Mouse (Mus musculus) liver, embryonic 13.5 days (tissue): ENCODE results near the gene Gm4491. TPM values are rescaled to one million over a fixed set of nuclear protein-coding genes. Genes with fewer than 3 reads are reported as not detected.
"Not testable (repeated sequence)": the region's sequence is repeated elsewhere in the genome, so short reads cannot be mapped to it uniquely, and the experiment has no call there.

Source experiments
- ATAC-seq: fragments of 200-750 bp; cut with Nextera tagmentation; 2 replicates; pipeline ENCODE4 v1.8.0; 2017; ENCODE audit warnings: low read depth, mild to moderate bottlenecking, moderate number of reproducible peaks, moderate library complexity
- DNase-seq: peaks from one replicate; pipeline ENCODE4 v3.0.0; 2022
- H3K27ac ChIP-seq: fragments of 300-500 bp; sonication (generic); 2 replicates; pipeline ENCODE4 v1.5.1; 2015; ENCODE audit warnings: moderate library complexity, mild to moderate bottlenecking, inconsistent platforms
- H3K27me3 ChIP-seq: fragments of 300-500 bp; sonication (generic); 2 replicates; pipeline ENCODE4 v1.6.1; 2015; ENCODE audit warnings: mild to moderate bottlenecking, inconsistent platforms
- H3K36me3 ChIP-seq: fragments of 300-500 bp; sonication (generic); 2 replicates; pipeline ENCODE4 v1.6.1; 2015; ENCODE audit warnings: mild to moderate bottlenecking, inconsistent platforms
- H3K4me1 ChIP-seq: fragments of 300-500 bp; sonication (generic); replicated peaks from 2 replicates; pipeline ENCODE4 v1.6.1; 2015; ENCODE audit warnings: inconsistent platforms
- H3K4me2 ChIP-seq: fragments of 300-500 bp; sonication (generic); 2 replicates; pipeline ENCODE4 v1.6.1; 2015; ENCODE audit warnings: inconsistent platforms, mild to moderate bottlenecking, moderate library complexity
- H3K4me3 ChIP-seq: fragments of 300-500 bp; sonication (generic); replicated peaks from 2 replicates; pipeline ENCODE4 v1.5.1; 2015; ENCODE audit warnings: mild to moderate bottlenecking, inconsistent platforms
- H3K9ac ChIP-seq: fragments of 300-500 bp; sonication (generic); 2 replicates; pipeline ENCODE4 v1.6.1; 2015; ENCODE audit warnings: mild to moderate bottlenecking, inconsistent platforms
- H3K9me3 ChIP-seq: fragments of 300-500 bp; sonication (generic); replicated peaks from 2 replicates; pipeline ENCODE4 v1.6.1; 2016; ENCODE audit warnings: inconsistent platforms
- WGBS: fragments of 180-500 bp; shearing (Covaris S2); methylation state at CpG from one replicate; pipeline ENCODE4 v1.1.7; 2015; ENCODE audit not compliant: insufficient replicate concordance; 5-methylcytosine and 5-hydroxymethylcytosine counted together
- polyA plus RNA-seq: library from polyadenylated mRNA; unstranded; fragments of >200 nt; fragmentation: Nextera tagmentation; extraction: Ambion mirVana; gene quantifications from 2 replicates; pipeline ENCODE4 v1.2.1, GENCODE M21; 2015

Gm4491 gene
- polyA plus RNA-seq, 1 experiment from 2014 or later, result not detected

GRCm38 (mm10) chr14:57082863-57083262, 32.8 kb downstream of the Gm4491 start:
- H3K9ac ChIP-seq, result no peak overlapping the region
- no peak overlapping the region for H3K4me2 ChIP-seq
- H3K27ac ChIP-seq, result no peak overlapping the region
- no peak for DNase-seq
- no peaks in the 10 kb centered on the region for H3K4me1 ChIP-seq
- no peaks in the 10 kb centered on the region for H3K9me3 ChIP-seq
- WGBS, result 81% methylated on average over 1 of the region's 1 CpGs
- no peaks in the 10 kb centered on the region for H3K27me3 ChIP-seq
- ATAC-seq, result no peak
- no peak overlapping the region for H3K4me3 ChIP-seq
- H3K36me3 ChIP-seq, result no peaks in the 10 kb centered on the region

GRCm38 (mm10) chr14:57075537-57075936, 40.1 kb downstream of the Gm4491 start:
- Histone ChIP-seq H3K4me1 (no peaks in the 10 kb centered on the region), H3K27me3 (no peaks in the 10 kb centered on the region), H3K4me2 (no peak overlapping the region), H3K9me3 (no peaks in the 10 kb centered on the region), H3K36me3 (no peaks in the 10 kb centered on the region), H3K27ac (no peak overlapping the region), H3K9ac (no peak overlapping the region), H3K4me3 (no peak overlapping the region)
- no peak for DNase-seq
- no peak for ATAC-seq
- WGBS, result 70% methylated on average over 6 of the region's 6 CpGs

- not testable (repeated sequence) for H3K27ac ChIP-seq, H3K4me3 ChIP-seq, H3K36me3 ChIP-seq, H3K4me2 ChIP-seq, H3K9ac ChIP-seq, H3K9me3 ChIP-seq, H3K4me1 ChIP-seq, ATAC-seq, H3K27me3 ChIP-seq
- DNase-seq, result peak; percentile 34
- WGBS, result 0% methylated on average over 2 of the region's 2 CpGs
Measured at GRCm38 (mm10) chr14:57069906-57070305, 45.8 kb downstream of the Gm4491 start.

GRCm38 (mm10) chr14:57066053-57066452, 49.6 kb downstream of the Gm4491 start:
- ATAC-seq (no peak), DNase-seq (no peak)
- Histone ChIP-seq H3K27me3 (no peaks in the 10 kb centered on the region), H3K36me3 (no peaks in the 10 kb centered on the region), H3K9ac (no peak overlapping the region), H3K9me3 (no peaks in the 10 kb centered on the region), H3K4me3 (no peak overlapping the region), H3K27ac (no peak overlapping the region), H3K4me1 (no peaks in the 10 kb centered on the region), H3K4me2 (no peak overlapping the region)

Other genes with a start within 250 kb of the Gm4491 start
- gene Zmym2, start 229.2 kb downstream of the Gm4491 start, polyA plus RNA-seq, result 6.4 and 11.6 TPM in 2 replicates
- gene Gja3, start 57.8 kb downstream of the Gm4491 start, polyA plus RNA-seq, result 0.08 and 0.14 TPM in 2 replicates
- 5.8 and 7.3 TPM in 2 replicates for gene Gjb2, start 11.2 kb downstream of the Gm4491 start, polyA plus RNA-seq
- 0.13 and 0.27 TPM in 2 replicates for gene Gjb6, start 17.7 kb upstream of the Gm4491 start, polyA plus RNA-seq